Mouse (Mus musculus) lung, adult 2 months (tissue): Measurements from ENCODE around the gene Ccl22.

Experiments
- CTCF ChIP-seq: fragments of 200-500 bp; IDR thresholded peaks from 2 replicates; pipeline ENCODE4 v1.5.1; 2011; ENCODE audit warnings: mild to moderate bottlenecking, low read length, control low read depth; ENCODE audit not compliant: insufficient read depth
- POLR2A ChIP-seq: fragments of 200-500 bp; IDR thresholded peaks from 2 replicates; pipeline ENCODE4 v1.6.1; 2011; ENCODE audit warnings: low read depth, mild to moderate bottlenecking, control low read depth, low read length, borderline replicate concordance; ENCODE audit errors: extremely low read depth

- no peak for TF ChIP-seq CTCF
- TF ChIP-seq POLR2A, result no peak
These were observed 33.6 kb downstream of the Ccl22 start for GRCm38 (mm10) chr8:94778895-94779533.
